Mouse (Mus musculus) E14TG2a.4 (cell line): ENCODE results near the gene Car7.

Source experiments
- H3K27me3 ChIP-seq: 2 replicates; pipeline ENCODE4 v1.6.1; 2014; ENCODE audit warnings: low read length, control low read depth; ENCODE audit not compliant: insufficient read depth
- H3K36me3 ChIP-seq: 2 replicates; pipeline ENCODE4 v1.6.1; 2014; ENCODE audit warnings: low read length, control low read depth; ENCODE audit not compliant: insufficient read depth
- H3K4me1 ChIP-seq: replicated peaks from 2 replicates; pipeline ENCODE4 v1.6.1; 2014; ENCODE audit warnings: low read depth, low read length, control low read depth
- H3K4me3 ChIP-seq: replicated peaks from 2 replicates; pipeline ENCODE4 v1.5.1; 2014; ENCODE audit warnings: mild to moderate bottlenecking, low read length
- H3K9me3 ChIP-seq: 2 replicates; pipeline ENCODE4 v1.6.1; 2014; ENCODE audit warnings: low read length, control low read depth
- CTCF ChIP-seq: conservative IDR thresholded peaks from 2 replicates; pipeline ENCODE4 v1.5.1; 2014; ENCODE audit warnings: low read length
- NANOG ChIP-seq: IDR thresholded peaks from 2 replicates; pipeline ENCODE4 v1.6.1; 2014; ENCODE audit warnings: borderline replicate concordance, low read length, mixed read lengths
- POU5F1 ChIP-seq: IDR thresholded peaks from 2 replicates; pipeline ENCODE4 v1.6.1; 2014; ENCODE audit warnings: low read length, borderline replicate concordance

The Car7 gene

DNA sequence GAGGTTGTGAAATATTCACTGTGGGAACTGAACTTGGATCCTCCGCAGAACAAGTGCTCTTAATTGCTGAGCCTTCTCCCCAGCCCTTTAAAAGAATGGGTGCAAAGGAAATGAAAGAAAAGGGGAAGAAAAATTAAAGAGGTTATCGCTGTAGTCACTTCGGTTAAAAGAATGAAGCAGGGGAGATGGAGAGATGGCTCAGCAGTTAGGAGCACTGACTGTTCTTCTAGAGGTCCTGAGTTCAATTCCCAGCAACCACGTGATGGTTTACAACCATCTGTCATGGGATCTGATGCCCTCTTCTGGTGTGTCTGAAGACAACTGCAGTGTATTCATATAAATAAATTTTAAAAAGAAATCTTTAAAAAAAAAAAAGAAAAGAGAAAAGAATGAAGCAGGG is 1.5 kb downstream of the Car7 start:
- Histone ChIP-seq H3K9me3 (no peaks in the 10 kb centered on the region), H3K27me3 (peaks cover 37% of the 10 kb centered on the region), H3K4me1 (peaks cover 26% of the 10 kb centered on the region), H3K4me3 (no peak overlapping the region), H3K36me3 (peaks cover 3% of the 10 kb centered on the region; the same call in 1 of the 2 replicates)
- TF ChIP-seq CTCF (no peak), NANOG (no peak), POU5F1 (no peak)

DNA sequence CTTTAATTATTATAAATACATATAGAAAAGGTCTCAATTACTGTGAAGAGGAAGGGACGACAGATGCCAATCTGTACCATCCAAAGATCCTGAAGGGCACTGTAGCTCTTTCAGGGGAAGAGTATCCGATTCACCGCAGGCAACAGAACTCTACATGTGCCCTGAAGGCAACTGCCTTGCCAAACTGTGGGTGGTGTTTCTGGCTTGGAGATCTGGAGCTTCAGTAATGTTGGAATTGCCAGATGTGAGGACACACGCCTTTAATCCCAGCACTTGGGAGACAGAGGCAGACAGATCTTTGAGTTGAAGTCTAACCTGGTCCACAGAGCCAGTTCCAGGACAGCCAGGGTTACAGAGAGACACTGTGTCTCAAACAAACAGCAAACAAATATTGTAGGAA is 4.4 kb downstream of the Car7 start:
- Histone ChIP-seq H3K4me3 (no peak overlapping the region), H3K4me1 (peaks cover 30% of the 10 kb centered on the region), H3K36me3 (no peaks in the 10 kb centered on the region), H3K9me3 (no peaks in the 10 kb centered on the region), H3K27me3 (peaks cover 66% of the 10 kb centered on the region)
- no peak for TF ChIP-seq CTCF
- TF ChIP-seq NANOG = no peak
- no peak for TF ChIP-seq POU5F1

DNA sequence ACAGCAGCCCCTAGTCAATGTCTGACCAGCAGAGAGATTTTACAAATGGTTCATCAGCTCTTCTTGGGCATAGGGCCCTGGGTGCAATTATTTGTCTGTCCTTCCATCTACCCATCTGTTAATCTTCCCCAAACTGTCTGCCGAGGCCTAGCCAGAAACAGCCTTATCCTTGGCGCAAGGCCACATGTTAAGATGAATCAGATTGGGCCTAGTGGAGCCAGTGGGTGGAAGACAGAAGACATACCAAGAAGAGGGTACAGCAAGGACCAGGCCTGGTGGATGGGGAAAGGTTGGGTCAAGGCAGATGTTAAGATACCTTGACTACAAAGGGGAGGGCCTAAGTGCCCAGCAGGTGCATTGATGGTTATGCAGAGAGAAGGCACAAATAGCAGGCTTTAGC is 5.1 kb downstream of the Car7 start:
- TF ChIP-seq CTCF (no peak), POU5F1 (no peak), NANOG (no peak)
- no peaks in the 10 kb centered on the region for H3K36me3 ChIP-seq
- H3K27me3 ChIP-seq = peaks cover 73% of the 10 kb centered on the region
- H3K4me1 ChIP-seq = peaks cover 30% of the 10 kb centered on the region
- H3K9me3 ChIP-seq = no peaks in the 10 kb centered on the region
- no peak overlapping the region for H3K4me3 ChIP-seq

DNA sequence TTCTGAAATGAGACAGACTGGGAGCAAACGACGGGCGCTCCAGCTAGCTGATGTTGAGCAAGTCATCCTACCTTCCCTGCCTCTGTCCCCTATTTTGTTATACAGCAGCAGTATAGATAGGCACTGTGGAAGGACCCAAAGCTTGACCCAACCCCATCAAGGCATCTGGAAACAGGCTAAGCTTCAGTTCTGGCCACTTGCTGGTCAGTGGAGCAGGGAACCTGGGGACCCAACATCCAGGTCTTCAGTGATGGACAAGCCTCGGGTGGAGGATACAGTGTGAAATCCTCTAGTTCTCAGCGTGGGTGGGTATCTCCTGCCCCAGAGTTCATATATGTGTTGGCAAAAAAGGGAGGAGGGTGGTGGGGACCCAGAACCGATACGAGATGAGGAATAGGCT is 5.7 kb downstream of the Car7 start:
- peaks cover 23% of the 10 kb centered on the region for H3K4me1 ChIP-seq
- H3K9me3 ChIP-seq = no peaks in the 10 kb centered on the region
- no peak for TF ChIP-seq CTCF
- TF ChIP-seq NANOG = no peak
- no peak for TF ChIP-seq POU5F1
- H3K27me3 ChIP-seq = peaks cover 73% of the 10 kb centered on the region
- no peaks in the 10 kb centered on the region for H3K36me3 ChIP-seq
- peak overlapping the region; percentile 81 for H3K4me3 ChIP-seq

DNA sequence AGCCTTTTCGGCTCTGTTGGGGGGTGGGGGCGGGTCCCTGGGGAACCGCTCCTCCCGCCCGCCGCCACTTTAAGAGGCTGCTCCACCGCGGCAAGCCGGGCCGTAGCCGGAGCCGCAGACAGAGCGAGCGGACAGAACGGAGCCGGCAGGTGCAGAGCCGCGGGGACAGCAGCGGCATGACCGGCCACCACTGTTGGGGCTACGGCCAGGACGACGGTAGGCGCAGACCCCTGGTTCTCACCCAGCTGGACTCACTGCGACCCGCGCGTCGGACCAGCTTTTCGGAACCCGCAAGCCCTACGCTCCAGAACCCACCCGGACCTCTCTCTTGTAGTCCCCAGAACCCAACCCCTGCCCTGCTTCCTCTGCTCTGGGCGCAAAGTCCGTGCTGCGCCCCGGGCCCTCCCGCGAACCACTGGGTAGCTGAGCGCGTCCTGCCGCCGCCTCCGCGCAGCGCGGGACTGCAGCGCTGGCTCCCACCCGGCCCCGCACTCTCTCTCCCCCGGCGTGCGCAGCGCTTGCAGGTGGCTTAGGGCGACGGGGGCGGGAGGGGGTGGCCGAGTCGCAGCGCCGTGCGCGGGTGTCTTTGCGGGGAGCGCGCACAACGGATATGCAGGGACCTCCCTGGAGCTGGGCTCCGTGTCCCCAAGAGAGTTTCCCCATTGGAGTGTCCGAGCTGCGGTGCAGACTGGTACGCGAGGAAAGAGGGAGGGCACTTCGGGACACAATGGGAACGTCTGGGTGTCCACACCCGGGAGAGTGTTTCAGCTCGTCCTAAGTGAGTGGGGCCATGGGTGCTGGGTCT is 6.4 kb downstream of the Car7 start:
- Histone ChIP-seq H3K4me3 (peak overlapping the region; percentile 81), H3K36me3 (no peaks in the 10 kb centered on the region), H3K27me3 (peaks cover 73% of the 10 kb centered on the region), H3K9me3 (no peaks in the 10 kb centered on the region), H3K4me1 (peaks cover 19% of the 10 kb centered on the region)
- no peak for TF ChIP-seq POU5F1

DNA sequence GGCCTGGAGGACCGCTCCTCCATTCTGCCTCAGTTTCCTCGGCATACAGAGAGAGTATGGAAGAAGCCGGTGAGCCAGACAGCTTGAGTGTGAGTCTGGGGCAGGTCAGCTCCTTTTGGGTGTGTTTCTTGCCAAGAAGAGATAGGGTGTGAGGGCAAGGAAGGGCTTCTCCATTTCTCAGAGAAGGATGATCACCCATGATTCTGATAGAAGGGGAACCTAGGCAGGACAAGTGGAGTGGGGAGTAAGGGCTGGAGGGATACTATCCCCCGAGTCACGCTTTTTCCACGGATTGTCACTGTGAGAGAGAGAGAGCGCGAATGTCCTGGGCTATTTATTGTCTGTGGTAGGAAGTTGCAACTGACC is 7.0 kb downstream of the Car7 start:
- H3K4me3 ChIP-seq = peak overlapping the region; percentile 81
- peaks cover 73% of the 10 kb centered on the region for H3K27me3 ChIP-seq
- no peaks in the 10 kb centered on the region for H3K36me3 ChIP-seq
- TF ChIP-seq NANOG (no peak), CTCF (no peak), POU5F1 (no peak)
- H3K4me1 ChIP-seq = peaks cover 19% of the 10 kb centered on the region
- H3K9me3 ChIP-seq = no peaks in the 10 kb centered on the region

DNA sequence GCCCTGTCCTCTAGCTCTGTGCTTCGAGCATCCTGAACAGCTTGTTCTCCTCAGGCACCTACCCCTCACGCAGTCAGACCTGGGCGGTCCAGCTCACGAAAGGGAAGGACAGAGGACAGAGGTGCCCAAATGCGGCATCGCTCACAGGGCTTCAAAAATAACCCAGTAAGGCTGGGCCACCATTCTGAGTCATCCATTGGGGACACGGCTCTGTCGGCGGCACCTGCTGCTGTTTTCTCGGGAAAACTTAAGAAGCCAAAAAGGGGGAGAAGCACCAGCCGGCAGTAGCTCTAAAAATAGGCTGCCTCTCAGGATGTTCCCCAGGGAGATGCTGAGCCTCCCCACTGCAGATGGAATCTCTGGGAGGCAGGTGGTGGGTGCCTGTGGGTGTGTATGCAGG is 7.7 kb downstream of the Car7 start:
- no peaks in the 10 kb centered on the region for H3K36me3 ChIP-seq
- H3K9me3 ChIP-seq = no peaks in the 10 kb centered on the region
- no peak for TF ChIP-seq NANOG
- TF ChIP-seq POU5F1 = no peak
- TF ChIP-seq CTCF = no peak
- H3K4me3 ChIP-seq = 0 out of 2 replicates have a peak overlapping the region, but pooled peaks have one; percentile 81
- H3K27me3 ChIP-seq = peaks cover 73% of the 10 kb centered on the region
- peaks cover 19% of the 10 kb centered on the region for H3K4me1 ChIP-seq

DNA sequence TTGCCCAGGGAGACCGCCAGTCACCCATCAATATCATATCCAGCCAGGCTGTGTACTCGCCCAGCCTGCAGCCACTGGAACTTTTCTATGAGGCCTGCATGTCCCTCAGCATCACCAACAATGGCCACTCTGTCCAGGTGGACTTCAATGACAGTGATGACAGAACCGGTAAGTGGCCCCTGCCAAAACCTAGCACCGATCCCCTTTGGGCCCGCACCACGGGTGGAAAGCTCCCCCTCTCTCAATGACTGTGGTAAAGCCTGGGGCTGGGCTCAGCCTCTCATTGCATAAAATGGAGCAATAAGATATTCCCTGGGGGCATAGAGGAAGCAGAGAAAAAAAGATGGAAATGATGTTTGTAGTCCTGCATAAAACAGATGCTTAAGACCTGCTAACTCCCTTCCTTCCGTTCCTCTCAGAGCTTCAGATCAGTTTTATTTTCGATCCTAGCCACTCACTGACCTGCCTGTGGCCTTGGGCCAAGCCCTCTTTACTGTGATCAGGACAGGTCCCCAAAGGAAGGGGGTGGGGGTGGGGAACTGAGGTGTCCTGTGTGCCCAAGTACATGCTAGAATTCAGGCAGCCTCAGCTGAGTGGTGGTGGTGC is 9.1 kb downstream of the Car7 start:
- no peak overlapping the region for H3K4me3 ChIP-seq
- H3K27me3 ChIP-seq = peaks cover 62% of the 10 kb centered on the region
- TF ChIP-seq NANOG = no peak
- TF ChIP-seq CTCF = no peak
- no peak for TF ChIP-seq POU5F1
- peaks cover 19% of the 10 kb centered on the region for H3K4me1 ChIP-seq
- no peaks in the 10 kb centered on the region for H3K9me3 ChIP-seq
- H3K36me3 ChIP-seq = no peaks in the 10 kb centered on the region
